Mouse (Mus musculus): ENCODE results near the gene Ppp1r13l. TPM values are rescaled to one million over a fixed set of nuclear protein-coding genes. Genes with fewer than 3 reads are reported as not detected.

The Ppp1r13l gene
- polyA plus RNA-seq, 1 experiment from 2014 or later = 2.6 TPM

- Histone ChIP-seq H3K9ac (replicated peaks) (no peak overlapping the region), H3K27ac (replicated peaks) (no peak overlapping the region), H3K4me1 (peaks cover 32% of the 10 kb centered on the region), H3K36me3 (no peaks in the 10 kb centered on the region), H3K9me3 (no peaks in the 10 kb centered on the region), H3K4me2 (replicated peaks) (no peak overlapping the region), H3K4me3 (no peak overlapping the region), H3K27me3 (no peaks in the 10 kb centered on the region)
- no peak for ATAC-seq (replicated peaks)
- 86% methylated on average over 11 of the region's 11 CpGs for WGBS
Observed at GRCm38 (mm10) chr7:19324221-19324620, 35.3 kb upstream of the Ppp1r13l start.

- no peak overlapping the region for H3K4me2 ChIP-seq (replicated peaks)
- H3K9me3 ChIP-seq = no peaks in the 10 kb centered on the region
- H3K4me1 ChIP-seq = peaks cover 21% of the 10 kb centered on the region
- no peak overlapping the region for H3K4me3 ChIP-seq
- H3K27ac ChIP-seq (replicated peaks) = no peak overlapping the region
- 77% methylated on average over 21 of the region's 21 CpGs for WGBS
- H3K9ac ChIP-seq (replicated peaks) = no peak overlapping the region
- no peaks in the 10 kb centered on the region for H3K27me3 ChIP-seq
- no peak for ATAC-seq (replicated peaks)
- no peaks in the 10 kb centered on the region for H3K36me3 ChIP-seq
Observed at GRCm38 (mm10) chr7:19325262-19326199, 34.0 kb upstream of the Ppp1r13l start.

- peak overlapping the region; percentile 83 for H3K4me2 ChIP-seq (replicated peaks)
- peak overlapping the region; percentile 46 for H3K4me3 ChIP-seq
- no peak overlapping the region for H3K9ac ChIP-seq (replicated peaks)
- H3K27ac ChIP-seq (replicated peaks) = peak overlapping the region; percentile 31; the same call in 1 of the 2 replicates
- no peaks in the 10 kb centered on the region for H3K9me3 ChIP-seq
- H3K27me3 ChIP-seq = no peaks in the 10 kb centered on the region
- ATAC-seq (replicated peaks) = peak; percentile 62
- H3K36me3 ChIP-seq = no peaks in the 10 kb centered on the region
- WGBS = under 1% methylated on average over 20 of the region's 20 CpGs
- peaks cover 19% of the 10 kb centered on the region for H3K4me1 ChIP-seq
Observed at GRCm38 (mm10) chr7:19326359-19326758, 33.2 kb upstream of the Ppp1r13l start.

- Histone ChIP-seq H3K4me3 (peak overlapping the region; percentile 46), H3K27me3 (no peaks in the 10 kb centered on the region), H3K27ac (replicated peaks) (peak overlapping the region; percentile 31; the same call in 1 of the 2 replicates), H3K4me2 (replicated peaks) (peak overlapping the region; percentile 83), H3K36me3 (no peaks in the 10 kb centered on the region), H3K4me1 (peaks cover 19% of the 10 kb centered on the region), H3K9me3 (no peaks in the 10 kb centered on the region), H3K9ac (replicated peaks) (peak overlapping the region; percentile 44)
- under 1% methylated on average over 22 of the region's 22 CpGs for WGBS
- ATAC-seq (replicated peaks) = peak; percentile 56
Observed at GRCm38 (mm10) chr7:19327128-19327527, 32.4 kb upstream of the Ppp1r13l start.

GRCm38 (mm10) chr7:19327782-19328181, 31.8 kb upstream of the Ppp1r13l start:
- H3K27ac ChIP-seq (replicated peaks) = no peak overlapping the region
- no peak overlapping the region for H3K9ac ChIP-seq (replicated peaks)
- 85% methylated on average over 5 of the region's 5 CpGs for WGBS
- H3K4me1 ChIP-seq = peaks cover 23% of the 10 kb centered on the region
- ATAC-seq (replicated peaks) = no peak
- no peaks in the 10 kb centered on the region for H3K9me3 ChIP-seq
- H3K36me3 ChIP-seq = no peaks in the 10 kb centered on the region
- peak overlapping the region; percentile 83; the same call in 1 of the 2 replicates for H3K4me2 ChIP-seq (replicated peaks)
- no peak overlapping the region for H3K4me3 ChIP-seq
- no peaks in the 10 kb centered on the region for H3K27me3 ChIP-seq

- no peaks in the 10 kb centered on the region for H3K9me3 ChIP-seq
- no peak overlapping the region for H3K9ac ChIP-seq (replicated peaks)
- H3K27ac ChIP-seq (replicated peaks) = no peak overlapping the region
- H3K4me1 ChIP-seq = peaks cover 25% of the 10 kb centered on the region
- ATAC-seq (replicated peaks) = no peak
- no peaks in the 10 kb centered on the region for H3K36me3 ChIP-seq
- no peaks in the 10 kb centered on the region for H3K27me3 ChIP-seq
- no peak overlapping the region for H3K4me3 ChIP-seq
- H3K4me2 ChIP-seq (replicated peaks) = no peak overlapping the region
Observed at GRCm38 (mm10) chr7:19328425-19328824, 31.1 kb upstream of the Ppp1r13l start.

- ATAC-seq (replicated peaks) = no peak
Observed at GRCm38 (mm10) chr7:19331910-19332309, 27.6 kb upstream of the Ppp1r13l start.

GRCm38 (mm10) chr7:19332709-19333352, 26.7 kb upstream of the Ppp1r13l start:
- Histone ChIP-seq H3K9me3 (no peaks in the 10 kb centered on the region), H3K9ac (replicated peaks) (peak overlapping the region; percentile 80), H3K36me3 (no peaks in the 10 kb centered on the region), H3K4me1 (peaks cover 10% of the 10 kb centered on the region), H3K27me3 (no peaks in the 10 kb centered on the region), H3K27ac (replicated peaks) (peak overlapping the region; percentile 79), H3K4me3 (peak overlapping the region; percentile 59), H3K4me2 (replicated peaks) (peak overlapping the region; percentile 77)
- WGBS = under 1% methylated on average over 52 of the region's 52 CpGs
- ATAC-seq (replicated peaks) = peak; percentile 51

More at GRCm38 (mm10) chr7:19331910-19332309, 27.6 kb upstream of the Ppp1r13l start:
- H3K4me3 ChIP-seq = no peak overlapping the region
- H3K9ac ChIP-seq (replicated peaks) = peak overlapping the region; percentile 80; the same call in 1 of the 2 replicates
- H3K27me3 ChIP-seq = no peaks in the 10 kb centered on the region
- H3K27ac ChIP-seq (replicated peaks) = no peak overlapping the region
- WGBS = 72% methylated on average over 2 of the region's 2 CpGs
- no peak overlapping the region for H3K4me2 ChIP-seq (replicated peaks)
- peaks cover 18% of the 10 kb centered on the region for H3K4me1 ChIP-seq
- no peaks in the 10 kb centered on the region for H3K36me3 ChIP-seq
- no peaks in the 10 kb centered on the region for H3K9me3 ChIP-seq

- Histone ChIP-seq H3K27me3 (no peaks in the 10 kb centered on the region), H3K9ac (replicated peaks) (no peak overlapping the region), H3K27ac (replicated peaks) (no peak overlapping the region), H3K9me3 (no peaks in the 10 kb centered on the region), H3K4me1 (peaks cover 10% of the 10 kb centered on the region), H3K36me3 (no peaks in the 10 kb centered on the region), H3K4me3 (no peak overlapping the region), H3K4me2 (replicated peaks) (no peak overlapping the region)
- 36% methylated on average over 3 of the region's 3 CpGs for WGBS
- ATAC-seq (replicated peaks) = no peak
Observed at GRCm38 (mm10) chr7:19335583-19335982, 24.0 kb upstream of the Ppp1r13l start.

- H3K36me3 ChIP-seq = no peaks in the 10 kb centered on the region
- no peaks in the 10 kb centered on the region for H3K9me3 ChIP-seq
- H3K4me2 ChIP-seq (replicated peaks) = no peak overlapping the region
- H3K4me1 ChIP-seq = peaks cover 20% of the 10 kb centered on the region
- H3K4me3 ChIP-seq = no peak overlapping the region
- H3K27me3 ChIP-seq = 0 out of 2 replicates have a peak, but pooled peaks cover 8% of the 10 kb centered on the region
- no peak overlapping the region for H3K9ac ChIP-seq (replicated peaks)
- no peak overlapping the region for H3K27ac ChIP-seq (replicated peaks)
- 68% methylated on average over 10 of the region's 10 CpGs for WGBS
- no peak for ATAC-seq (replicated peaks)
Observed at GRCm38 (mm10) chr7:19337122-19337521, 22.4 kb upstream of the Ppp1r13l start.

- no peaks in the 10 kb centered on the region for H3K9me3 ChIP-seq
- no peak for ATAC-seq (replicated peaks)
- no peak overlapping the region for H3K27ac ChIP-seq (replicated peaks)
- no peak overlapping the region for H3K4me2 ChIP-seq (replicated peaks)
- peaks cover 24% of the 10 kb centered on the region for H3K4me1 ChIP-seq
- H3K36me3 ChIP-seq = no peaks in the 10 kb centered on the region
- 0 out of 2 replicates have a peak, but pooled peaks cover 8% of the 10 kb centered on the region for H3K27me3 ChIP-seq
- H3K9ac ChIP-seq (replicated peaks) = no peak overlapping the region
- WGBS = 59% methylated on average over 2 of the region's 2 CpGs
- H3K4me3 ChIP-seq = no peak overlapping the region
Observed at GRCm38 (mm10) chr7:19338060-19338459, 21.5 kb upstream of the Ppp1r13l start.

- WGBS = 71% methylated on average over 7 of the region's 7 CpGs
- ATAC-seq (replicated peaks) = no peak
Observed at GRCm38 (mm10) chr7:19338596-19338995, 21.0 kb upstream of the Ppp1r13l start.

More at GRCm38 (mm10) chr7:19338596-19338995, 21.0 kb upstream of the Ppp1r13l start:
- Histone ChIP-seq H3K4me1 (peaks cover 22% of the 10 kb centered on the region), H3K36me3 (no peaks in the 10 kb centered on the region), H3K9ac (replicated peaks) (no peak overlapping the region), H3K9me3 (no peaks in the 10 kb centered on the region), H3K27me3 (0 out of 2 replicates have a peak, but pooled peaks cover 8% of the 10 kb centered on the region), H3K4me2 (replicated peaks) (no peak overlapping the region), H3K27ac (replicated peaks) (no peak overlapping the region), H3K4me3 (no peak overlapping the region)
